Mouse (Mus musculus): ENCODE data around the gene Adk.

DNA sequence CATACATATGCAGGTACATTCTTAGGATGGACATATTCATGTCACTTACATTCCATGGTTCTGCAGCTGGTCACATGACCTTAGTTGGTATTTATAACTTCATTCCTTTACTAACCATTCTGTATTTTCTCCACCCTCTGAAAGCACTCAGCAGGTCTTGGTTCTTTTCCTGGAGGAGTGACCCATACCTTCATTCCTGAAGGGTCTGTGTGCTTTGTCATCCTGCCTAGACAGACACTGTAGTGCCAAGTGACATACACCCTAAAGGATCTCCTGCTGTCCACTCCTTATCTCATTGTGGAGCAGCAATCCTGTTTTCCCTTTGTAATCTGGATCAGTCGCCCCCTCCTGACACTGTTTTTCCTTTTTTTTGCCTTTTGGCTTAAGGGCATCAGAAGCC is 30.4 kb downstream of the Adk start:
- no peak for TF ChIP-seq TAL1 (IDR thresholded peaks at IDR 0.05; ENCODE audit: low read length)
- TF ChIP-seq GATA1 (IDR thresholded peaks at IDR 0.05; ENCODE audit: low read length), result no peak

Data from erythroblast, embryonic 14.5 days (primary cell).